Mouse (Mus musculus): ENCODE data around the gene Pfdn4. TPM values are rescaled to one million over a fixed set of nuclear protein-coding genes. Genes with fewer than 3 reads are reported as not detected.
"Not testable (repeated sequence)": the region's sequence is repeated elsewhere in the genome, so short reads cannot be mapped to it uniquely, and the experiment has no call there.

Pfdn4 gene
- total RNA-seq (2021), result 23.3 and 23.9 TPM in 2 replicates
- long read RNA-seq, transcript Pfdn4-201 (4 exons, 935 nt), result major isoform, 6 of 8 reads
- long read RNA-seq, partial matches to known transcripts, result 2 of 8 reads
- long read RNA-seq, other reads (novel, unspliced or antisense), result 0 of 8 reads

DNA sequence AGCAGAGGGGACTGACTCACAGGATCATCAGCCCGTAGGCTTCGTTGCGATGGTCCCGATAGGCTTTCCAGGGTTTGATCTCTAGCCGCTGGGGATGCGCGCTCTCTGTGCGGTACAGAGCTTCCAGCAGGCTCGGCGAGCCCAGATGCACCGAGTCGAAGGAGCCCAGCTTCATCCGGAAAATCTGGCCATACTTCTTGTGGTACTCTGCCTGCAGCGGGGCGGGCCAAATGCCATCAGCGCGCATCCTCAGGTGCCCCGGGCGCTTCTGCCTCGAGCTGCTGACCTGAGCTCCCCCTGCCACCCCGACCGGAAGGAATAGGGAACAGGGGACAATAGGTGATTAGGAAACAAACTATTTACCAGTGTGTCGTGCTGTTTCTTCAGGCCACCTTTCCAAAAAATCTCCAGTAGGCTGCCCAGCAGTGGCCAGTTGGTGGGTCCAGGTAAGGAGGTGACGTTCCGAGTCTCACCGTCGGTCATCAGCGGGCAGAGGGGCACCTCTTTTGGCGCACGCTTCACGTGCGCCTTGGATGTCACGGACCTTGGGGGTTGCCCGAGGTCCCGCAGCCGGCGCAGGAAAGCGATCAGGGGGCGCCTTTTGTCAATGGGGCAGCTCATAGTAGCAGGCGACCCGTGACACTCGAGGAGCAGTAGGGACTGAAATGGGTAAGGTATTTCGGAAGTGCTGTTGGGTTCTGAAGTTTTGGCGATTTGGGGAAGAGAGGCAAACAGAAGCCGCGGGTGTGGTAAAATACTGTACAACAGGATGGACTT, at the start of gene Pfdn4:
TSS of gene Pfdn4 (plus strand) at position 275 of the 777 bp plus-strand sequence.
- peak; percentile 20 for DNase-seq

DNA sequence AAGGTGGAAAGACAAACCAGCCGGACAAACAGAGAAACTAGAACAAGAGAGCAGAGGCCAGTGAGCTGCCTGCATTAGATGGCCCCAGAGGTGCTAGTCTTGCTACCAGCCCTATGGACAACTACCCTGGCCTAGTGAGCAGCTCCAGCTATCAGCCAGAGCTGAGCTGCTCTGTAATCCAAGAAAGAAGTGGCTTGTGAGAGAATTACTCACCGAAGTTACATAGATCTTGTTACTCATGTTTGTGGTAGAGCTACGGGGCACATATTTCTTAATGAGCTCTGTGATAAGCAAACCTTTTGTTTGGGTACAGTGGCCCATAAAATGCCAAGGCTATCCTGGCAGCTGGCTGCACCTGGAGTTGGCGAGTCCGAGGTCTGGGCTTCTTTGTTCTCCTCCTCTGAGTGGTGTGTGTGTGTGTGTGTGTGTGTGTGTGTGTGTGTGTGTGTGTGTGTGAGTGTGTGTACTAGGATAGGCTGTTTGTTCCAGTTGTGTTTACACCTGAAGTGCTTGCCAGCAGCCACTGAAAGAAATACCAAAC, 49.3 kb upstream of the Pfdn4 start:
- peak; percentile 7 for DNase-seq

DNA sequence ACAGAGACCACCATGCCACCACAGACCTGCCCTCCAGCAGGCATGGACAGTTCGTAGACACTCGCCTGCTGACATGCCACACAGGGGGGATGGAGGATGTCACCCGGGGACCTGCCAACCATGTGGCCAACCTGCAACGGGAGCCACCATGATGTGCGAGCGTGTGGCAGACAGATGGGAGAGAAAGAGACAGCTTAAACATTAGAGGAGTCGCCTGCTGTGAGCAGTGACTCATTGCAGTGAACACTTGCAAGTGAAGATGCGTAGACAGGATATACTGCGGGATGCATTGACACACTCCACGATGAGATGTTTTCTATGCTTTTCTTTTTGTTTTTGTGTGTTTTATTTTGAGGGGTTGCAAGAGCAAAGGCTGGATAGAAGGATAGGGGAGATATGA, 48.6 kb upstream of the Pfdn4 start:
- no peak for DNase-seq

DNA sequence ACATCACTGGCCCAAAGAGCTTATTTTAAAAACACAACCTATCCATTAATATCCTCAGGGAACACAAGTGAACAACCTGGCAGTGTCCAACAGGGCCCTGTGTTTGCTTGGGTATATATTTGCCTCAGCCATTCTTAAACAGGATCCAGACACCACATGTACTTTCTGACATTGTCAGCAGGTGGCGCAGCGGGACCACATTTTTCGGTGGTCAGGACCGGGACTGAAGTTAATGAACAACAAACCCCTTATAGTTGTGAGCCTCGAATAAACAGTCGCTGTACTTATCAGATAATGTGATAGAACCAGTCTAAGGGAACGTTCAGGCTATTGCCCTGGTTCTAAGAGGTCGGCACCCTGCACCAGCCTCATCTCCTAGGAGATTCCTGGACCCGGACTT, 45.3 kb upstream of the Pfdn4 start:
- DNase-seq, result peak; percentile 70

DNA sequence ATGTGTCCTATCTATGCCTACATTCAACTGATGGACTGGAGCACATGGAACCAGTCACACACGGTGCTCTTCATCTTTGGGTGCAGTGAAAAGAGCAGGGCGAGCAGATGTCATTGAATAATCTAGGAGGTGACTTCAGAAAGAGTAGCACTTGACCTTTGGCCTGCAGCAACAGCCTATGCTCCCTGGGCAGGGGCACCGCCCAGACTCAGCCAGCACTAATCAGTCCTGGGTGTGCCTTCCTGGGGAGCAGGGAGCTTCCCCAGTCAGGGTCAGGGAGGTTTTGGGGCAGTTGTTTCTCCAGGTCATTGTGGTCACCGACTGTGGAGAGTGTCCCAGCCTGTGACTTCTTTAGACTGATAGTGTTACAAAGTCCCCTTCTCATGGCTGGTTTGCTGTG, 42.4 kb upstream of the Pfdn4 start:
- DNase-seq, result not testable (repeated sequence)

DNA sequence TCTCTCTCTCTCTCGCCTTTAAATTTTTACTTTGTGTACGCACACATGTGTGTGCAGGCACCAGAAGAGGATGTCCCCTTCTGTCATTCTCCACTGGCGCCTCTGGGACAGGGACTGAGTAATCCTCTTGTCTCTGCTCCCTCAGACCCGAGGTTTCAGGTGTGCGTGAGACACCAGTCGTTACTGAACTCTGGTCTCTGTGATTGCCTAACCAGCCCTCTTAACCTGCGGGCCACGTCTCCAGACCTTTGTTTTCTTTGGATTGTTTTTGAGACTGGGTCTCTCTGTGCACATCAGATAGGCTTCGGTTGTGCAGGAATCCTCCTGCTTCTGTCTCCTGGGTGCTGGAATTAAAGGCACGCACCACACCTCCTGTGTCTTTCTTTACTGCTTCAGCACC, 37.0 kb upstream of the Pfdn4 start:
- no peak for DNase-seq

DNA sequence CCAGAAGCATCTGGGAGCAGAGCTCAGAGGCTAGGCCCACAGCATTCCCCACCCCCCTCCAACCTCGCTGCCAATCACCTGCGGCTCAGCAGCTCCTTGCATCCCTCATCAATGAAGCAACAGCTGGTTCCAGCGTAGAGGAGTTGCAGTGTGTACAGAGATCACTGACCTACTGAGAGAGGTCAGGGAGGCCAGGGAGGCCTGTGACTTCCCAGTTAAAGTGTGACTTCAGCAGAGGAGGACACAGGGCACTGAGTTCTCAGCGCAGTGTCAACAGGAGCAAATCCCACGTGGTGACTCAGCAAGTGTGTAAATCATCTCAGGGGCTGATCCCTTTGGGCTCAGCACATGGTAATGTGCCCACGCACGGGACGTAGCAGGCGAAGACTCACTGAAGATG, 36.4 kb upstream of the Pfdn4 start:
- DNase-seq, result peak; percentile 6

DNA sequence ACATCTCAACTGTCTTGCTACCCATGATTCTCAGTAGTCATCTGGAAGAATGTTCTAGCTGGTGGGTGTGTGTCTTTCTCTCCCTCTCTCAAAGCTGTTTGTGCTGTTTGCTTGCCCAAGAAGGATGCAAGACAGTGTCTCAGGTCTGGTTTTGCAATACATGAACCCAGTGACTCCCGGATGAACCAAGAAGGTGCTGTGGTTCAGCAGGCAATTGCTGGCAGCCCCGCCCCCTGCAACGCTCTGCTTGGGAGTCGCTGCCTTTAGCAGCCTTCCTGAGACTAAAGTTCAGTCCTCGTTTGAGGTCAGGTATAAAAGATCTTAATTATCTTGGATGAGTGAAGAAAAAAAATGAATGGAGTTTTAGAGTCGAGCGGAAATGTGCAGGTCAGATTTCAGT, 34.6 kb upstream of the Pfdn4 start:
- no peak for DNase-seq

DNA sequence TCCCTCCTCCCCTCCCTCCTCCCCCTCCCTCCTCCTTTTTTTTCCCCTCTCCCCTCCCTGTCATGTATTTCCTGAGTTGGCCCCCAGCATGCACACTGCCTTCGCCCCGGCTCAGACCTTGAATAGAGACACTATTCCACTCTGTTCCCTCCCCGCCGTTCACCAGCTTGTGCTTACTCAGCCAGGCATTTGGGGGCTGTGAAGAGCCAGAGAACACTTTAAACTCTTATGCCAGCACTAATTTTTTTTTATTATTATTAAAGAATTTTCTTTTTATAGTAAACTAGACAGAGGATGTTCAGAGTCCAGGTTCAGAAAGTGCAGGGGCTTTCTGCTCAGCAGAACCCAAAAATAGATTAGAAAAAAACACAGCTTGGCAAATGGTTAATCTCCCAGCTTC, 31.4 kb upstream of the Pfdn4 start:
- no peak for DNase-seq

DNA sequence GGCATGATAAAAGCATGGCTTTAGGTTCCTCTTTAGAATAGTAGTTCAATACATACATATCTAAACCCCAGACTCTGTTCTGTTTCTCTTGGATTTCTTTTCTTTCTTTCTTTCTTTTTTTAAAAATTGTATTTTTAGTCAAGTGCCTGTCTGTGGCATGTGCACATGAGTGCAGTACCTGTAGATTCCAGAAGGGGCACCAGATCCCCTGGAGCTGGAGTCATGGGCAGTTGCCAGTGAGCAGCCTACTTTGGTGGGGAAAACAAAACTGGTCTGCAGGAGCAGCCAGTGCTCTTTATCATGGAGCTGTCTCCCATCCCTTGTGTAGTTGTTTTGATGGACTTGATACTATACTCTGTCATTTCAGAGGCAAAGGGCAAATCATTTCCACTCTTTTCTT, 28.2 kb upstream of the Pfdn4 start:
- DNase-seq, result no peak

DNA sequence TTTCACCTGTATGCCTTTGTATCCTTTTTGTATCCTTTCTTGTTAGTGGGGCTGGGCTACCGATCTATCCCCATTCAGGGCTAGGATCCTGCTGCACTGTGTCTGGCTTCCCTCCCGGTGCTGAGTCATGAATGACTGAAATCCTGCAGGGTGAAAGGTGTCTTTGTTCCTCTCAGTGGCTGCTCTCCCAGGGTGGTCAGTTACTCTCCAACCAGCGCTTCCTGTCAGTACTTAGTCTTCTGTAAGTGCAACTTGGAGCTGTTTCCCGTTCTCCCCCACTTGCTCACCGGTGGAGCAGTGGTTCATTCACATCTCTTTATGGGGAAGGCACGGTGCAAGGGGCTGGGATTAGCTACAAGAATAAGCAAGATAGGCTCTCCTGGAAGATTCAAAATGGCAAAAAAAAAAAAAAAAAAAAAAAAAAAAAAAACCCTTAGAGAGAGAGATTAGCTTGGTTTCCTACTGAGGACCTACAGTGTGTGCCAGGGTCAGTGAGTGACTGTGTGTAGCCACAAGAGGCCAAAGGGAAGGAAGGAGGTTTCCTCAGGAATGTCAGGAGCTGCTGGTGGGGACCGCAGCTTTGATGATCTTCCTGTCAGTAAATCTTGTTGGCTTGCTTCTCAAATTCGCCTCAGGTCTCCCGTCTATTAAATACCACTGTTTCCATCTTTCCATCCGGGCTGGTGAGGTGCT, 26.5 kb upstream of the Pfdn4 start:
- peak; percentile 80 for DNase-seq

DNA sequence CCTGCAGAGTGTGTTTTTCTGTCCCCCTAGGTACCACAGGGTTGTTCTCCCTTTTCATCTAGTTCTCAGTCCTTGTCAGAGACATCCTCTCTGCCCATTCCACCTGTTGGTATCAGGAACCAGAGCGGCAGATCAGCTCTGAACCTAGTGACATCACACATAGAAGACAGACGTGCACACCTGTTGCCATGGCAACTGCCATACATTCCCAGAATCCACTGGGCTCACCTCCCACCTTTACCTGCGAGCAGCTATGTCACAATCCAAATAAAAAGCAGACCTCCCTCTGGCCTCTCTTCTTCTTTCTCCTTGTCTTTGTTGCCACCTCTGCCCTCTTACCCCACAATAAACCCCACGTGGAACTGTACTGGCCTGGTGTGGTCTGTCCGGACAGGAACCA, 25.6 kb upstream of the Pfdn4 start:
- DNase-seq, result no peak

DNA sequence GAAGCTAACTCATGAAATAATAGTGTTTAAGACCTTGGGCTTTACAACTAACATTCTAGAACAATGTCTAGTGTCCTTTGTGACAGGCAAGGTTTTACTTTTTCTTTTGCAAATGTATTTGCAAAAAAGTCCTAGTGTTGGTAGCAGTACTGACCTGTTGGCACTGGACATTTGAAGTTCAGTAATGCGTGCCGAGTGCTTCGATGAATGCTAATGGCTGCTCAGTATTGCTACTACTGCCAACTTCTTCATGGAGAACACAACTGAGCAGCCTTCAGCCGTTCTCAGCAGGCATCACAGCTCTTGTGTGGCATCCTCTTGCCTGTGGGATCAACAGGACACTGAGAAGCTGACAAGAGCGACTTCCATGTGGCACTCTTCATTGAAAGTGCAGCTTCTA, 22.1 kb upstream of the Pfdn4 start:
- no peak for DNase-seq

DNA sequence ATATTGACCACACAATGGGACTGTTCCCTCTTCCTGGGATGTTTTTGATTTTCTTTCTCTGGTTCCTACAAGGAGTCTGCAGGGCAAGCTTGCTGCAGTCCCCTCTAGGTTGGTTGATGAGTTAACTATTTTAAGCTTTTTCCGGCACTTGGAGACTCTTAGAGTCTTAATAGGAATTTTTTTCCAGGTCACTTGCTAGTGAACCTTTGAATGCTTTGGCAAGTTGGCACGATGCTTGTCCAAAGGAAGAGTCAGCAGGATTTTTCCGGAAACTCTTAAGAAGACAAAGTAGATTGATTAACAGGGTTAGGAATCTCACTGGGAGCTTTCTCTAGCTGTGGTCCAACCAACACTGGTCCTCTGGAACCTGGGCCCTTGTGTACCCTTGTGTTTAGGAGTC, 21.1 kb upstream of the Pfdn4 start:
- DNase-seq, result no peak

DNA sequence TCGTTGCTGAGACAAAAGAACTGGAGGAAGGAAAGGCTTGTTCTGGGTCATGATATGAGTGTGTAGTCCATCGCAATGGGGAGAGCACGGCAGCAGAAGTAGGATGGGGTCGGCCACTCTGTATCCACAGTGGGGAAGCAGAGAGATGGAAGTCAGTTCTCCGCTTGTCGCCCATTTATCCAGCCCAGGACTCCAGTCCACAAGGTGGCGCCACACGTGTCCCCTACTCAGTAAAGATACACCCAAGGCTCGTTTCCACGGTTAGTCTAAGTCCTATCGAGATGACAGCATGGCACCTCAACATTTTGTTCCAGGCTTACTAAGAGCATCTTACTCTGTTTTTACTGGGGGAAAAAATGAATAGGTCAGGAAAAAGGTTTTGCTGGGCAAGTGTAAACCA, 20.0 kb upstream of the Pfdn4 start:
- DNase-seq, result peak; percentile 39

DNA sequence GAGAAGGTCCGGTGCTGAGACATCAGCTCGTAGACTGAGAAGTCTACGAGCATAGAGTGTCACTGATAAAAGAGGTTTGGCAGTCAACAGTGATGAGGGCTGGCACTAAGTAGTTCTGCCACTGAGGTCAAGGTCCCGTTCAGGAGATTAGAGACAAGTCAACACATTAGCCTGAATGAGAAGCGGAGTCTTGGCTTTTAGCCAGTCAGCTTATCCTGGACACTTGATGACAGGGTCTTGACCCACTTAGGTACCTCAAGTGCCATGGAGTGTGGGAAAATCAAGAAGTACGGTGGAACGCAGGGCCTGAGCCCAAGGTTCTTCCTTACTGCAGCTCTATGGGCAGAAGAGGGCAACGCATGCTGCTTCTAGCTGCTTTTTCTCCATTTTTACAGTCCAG, 19.6 kb upstream of the Pfdn4 start:
- no peak for DNase-seq

DNA sequence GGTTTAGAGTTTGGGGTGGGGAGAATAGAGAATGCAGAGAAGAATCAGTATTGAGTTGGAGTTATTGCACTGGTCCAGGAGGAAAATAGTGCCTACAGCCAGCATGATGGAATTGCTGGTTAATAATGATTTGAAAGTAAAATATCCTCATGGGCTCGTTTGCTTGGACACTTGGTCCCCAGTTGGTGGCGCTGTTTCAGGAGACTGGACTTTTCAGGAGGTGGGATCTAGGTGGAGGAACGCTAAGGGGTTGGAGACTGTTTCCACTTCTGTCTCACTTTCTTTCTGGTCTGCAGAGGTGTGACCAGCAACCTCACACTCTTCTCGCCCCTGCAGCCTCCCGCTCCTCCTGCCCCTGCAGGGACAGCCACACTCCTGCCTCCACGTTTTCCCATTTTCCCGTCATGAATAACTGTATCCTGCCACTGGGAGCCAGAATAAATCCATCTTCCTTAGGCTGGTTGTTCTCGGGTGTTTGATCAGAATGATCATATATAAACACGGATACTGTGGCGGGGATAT, 14.1 kb upstream of the Pfdn4 start:
- DNase-seq, result no peak

DNA sequence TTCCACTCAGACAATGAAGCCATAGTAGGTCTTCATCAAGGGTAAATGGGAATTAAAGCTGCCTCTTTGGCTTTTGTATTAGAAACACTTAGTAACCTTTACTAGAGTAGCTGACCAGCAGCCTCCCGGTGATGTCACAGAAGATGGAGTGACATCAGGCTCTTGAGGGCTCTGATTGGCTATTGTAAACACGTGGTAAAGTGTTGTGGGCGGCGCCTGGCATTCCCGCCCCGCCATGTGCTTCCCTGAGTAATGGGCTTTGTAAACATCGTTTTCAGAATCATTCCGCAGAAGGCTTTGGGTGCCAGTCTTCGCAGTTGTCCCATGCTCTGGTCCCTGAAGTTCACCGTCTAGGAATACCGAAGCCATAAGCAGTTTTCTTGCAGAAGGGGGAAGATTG, 12.3 kb upstream of the Pfdn4 start:
- no peak for DNase-seq

DNA sequence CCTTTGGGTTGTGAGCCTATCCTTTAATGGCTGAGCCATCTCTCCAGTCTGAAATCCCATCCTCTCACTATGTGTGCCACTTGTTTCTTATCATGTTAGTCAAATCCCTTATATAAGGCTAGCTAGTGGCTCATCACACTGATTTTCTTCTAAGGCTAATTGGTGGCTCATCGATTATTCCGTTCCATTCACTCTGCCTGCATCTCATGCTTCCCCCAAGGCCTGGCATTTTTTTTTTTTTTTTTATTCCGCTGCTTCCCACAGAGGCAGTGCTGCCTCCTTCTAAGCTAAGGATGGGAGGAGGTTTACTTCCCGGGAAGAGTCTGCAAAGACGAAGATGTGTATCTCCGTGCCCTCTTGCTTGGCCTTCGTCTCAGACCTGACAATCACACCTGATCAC, 9.0 kb upstream of the Pfdn4 start:
- DNase-seq, result no peak

DNA sequence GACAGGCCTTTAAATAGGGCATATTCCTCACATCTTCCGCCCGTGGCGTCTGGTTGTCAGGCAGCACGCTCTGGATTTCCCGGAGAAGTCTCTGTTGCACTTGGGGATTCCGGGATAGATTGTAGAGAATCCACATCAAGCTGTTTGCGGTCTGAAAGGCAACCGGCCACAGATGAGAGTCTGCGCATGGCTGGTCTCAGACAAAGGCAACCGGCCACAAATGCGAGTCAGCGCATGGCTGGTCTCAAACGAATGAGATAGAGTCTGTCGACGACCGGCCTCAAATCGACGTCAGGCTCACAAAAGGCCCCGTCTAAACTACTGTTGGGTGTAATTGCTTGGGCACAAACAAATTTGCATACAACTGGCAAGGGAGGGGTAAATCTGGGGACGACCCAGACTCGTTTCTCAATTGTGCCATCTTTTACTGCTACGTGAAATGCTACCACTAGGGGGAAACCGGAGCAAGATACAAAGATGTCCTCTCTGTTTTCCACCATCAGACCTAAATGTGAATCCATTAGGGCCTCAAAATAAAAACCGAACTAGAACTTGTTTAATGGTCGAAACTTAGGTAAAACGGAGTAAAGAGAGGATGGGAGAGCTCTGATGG, 8.2 kb upstream of the Pfdn4 start:
- no peak for DNase-seq

DNA sequence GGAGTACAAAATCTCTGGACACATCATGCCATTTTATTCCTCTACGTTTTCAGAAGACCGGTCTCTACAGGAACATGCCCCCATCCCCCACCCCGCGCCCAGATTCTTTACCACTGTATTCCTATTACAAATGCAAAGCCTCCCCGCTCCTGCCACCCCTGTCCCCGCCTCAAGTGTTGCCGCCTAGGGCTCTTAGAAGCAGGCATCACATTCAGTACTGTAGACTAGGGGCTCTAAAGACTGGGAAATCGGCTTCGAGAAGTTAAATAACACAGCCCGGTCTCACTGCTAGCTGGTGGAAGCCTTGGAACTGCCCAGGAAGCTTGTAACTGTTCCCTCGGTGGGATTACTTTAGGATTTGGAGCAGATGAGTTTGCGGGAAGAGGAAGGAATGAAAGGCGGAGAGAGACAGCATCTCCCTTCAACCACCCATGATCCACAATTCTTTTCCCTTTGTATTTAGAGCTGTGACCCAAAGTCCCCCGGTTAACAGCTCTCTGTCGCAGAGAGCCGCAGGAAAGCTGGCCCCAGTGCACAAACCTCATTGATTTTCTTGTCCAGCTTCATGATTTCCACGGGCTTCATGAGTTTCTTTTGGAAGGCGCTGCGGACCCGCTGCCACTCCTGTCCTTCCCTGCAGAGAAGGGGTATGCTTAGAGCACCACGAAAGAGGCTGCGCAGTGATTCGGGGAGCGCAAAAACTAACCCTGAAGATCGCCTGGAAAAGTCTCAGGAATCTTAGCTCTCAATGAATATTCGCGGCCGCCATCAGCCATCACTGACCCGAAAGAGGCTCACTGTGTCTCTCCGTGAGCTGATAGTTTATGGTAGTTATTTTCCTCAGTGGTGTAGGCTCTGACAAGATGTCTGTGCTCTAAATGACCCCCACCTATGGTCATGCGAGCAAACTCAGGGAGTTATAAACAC, 1.2 kb upstream of the Pfdn4 start:
- no peak for DNase-seq

DNA sequence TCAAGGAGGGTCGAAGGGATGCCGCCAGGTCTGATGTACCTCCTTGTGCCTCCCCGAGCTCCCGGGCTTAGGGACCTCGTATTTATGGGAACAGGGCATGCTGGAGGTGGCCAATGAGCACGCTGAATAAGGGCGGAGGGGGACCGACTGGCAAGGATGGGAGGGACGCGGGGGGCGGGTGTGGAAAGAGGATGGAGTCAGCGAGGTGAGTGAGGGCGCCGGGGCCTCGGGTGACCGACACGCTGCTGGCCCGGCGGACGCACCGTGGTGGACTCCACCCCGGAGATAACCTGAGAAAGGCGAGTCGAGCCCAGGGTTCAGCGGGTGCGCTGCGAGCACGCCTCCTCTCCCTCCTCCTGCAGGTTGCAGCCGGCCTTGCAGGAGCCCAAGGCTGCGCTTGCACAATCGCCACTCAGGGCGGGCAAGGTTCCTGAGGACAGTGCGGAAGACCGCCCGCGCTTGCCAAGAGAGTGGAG, 901 bp downstream of the Pfdn4 start, which contains the start of gene Cyp24a1:
TSS of gene Cyp24a1 (minus strand) at position 55 of the 476 bp plus-strand sequence.
- peak; percentile 84 for DNase-seq
